Mouse (Mus musculus) forebrain, embryonic 15.5 days (tissue): ENCODE results near the gene Rab17. TPM values are rescaled to one million over a fixed set of nuclear protein-coding genes. Genes with fewer than 3 reads are reported as not detected.

Experiments
- ATAC-seq: fragments of 200-750 bp; cut with Nextera tagmentation; replicated peaks from 2 replicates; pipeline ENCODE4 v1.8.0; 2017; ENCODE audit warnings: mild to moderate bottlenecking, moderate TSS enrichment, moderate library complexity
- H3K27ac ChIP-seq: fragments of 300-500 bp; sonication (generic); replicated peaks from 2 replicates; pipeline ENCODE4 v1.5.1; 2015; ENCODE audit warnings: mild to moderate bottlenecking, inconsistent platforms
- H3K27me3 ChIP-seq: fragments of 300-500 bp; sonication (generic); 2 replicates; pipeline ENCODE4 v1.6.1; 2015; ENCODE audit warnings: inconsistent platforms
- H3K36me3 ChIP-seq: fragments of 300-500 bp; sonication (generic); 2 replicates; pipeline ENCODE4 v1.6.1; 2015; ENCODE audit warnings: mild to moderate bottlenecking, inconsistent platforms
- H3K4me1 ChIP-seq: fragments of 300-500 bp; sonication (generic); 2 replicates; pipeline ENCODE4 v1.6.1; 2015; ENCODE audit warnings: inconsistent platforms
- H3K4me2 ChIP-seq: fragments of 300-500 bp; sonication (generic); replicated peaks from 2 replicates; pipeline ENCODE4 v1.6.1; 2015; ENCODE audit warnings: mild to moderate bottlenecking, inconsistent platforms
- H3K4me3 ChIP-seq: fragments of 300-500 bp; sonication (generic); 2 replicates; pipeline ENCODE4 v1.5.1; 2015; ENCODE audit warnings: mild to moderate bottlenecking, inconsistent platforms
- H3K9ac ChIP-seq: fragments of 300-500 bp; sonication (generic); replicated peaks from 2 replicates; pipeline ENCODE4 v1.6.1; 2015; ENCODE audit warnings: mild to moderate bottlenecking, inconsistent platforms
- H3K9me3 ChIP-seq: fragments of 300-500 bp; sonication (generic); 2 replicates; pipeline ENCODE4 v1.6.1; 2016; ENCODE audit warnings: inconsistent platforms
- WGBS: fragments of 180-500 bp; shearing (Covaris S2); methylation state at CpG from one replicate; pipeline ENCODE4 v1.1.7; 2015; ENCODE audit warnings: mixed read lengths; 5-methylcytosine and 5-hydroxymethylcytosine counted together
- polyA plus RNA-seq: library from polyadenylated mRNA; unstranded; fragments of >200 nt; fragmentation: Nextera tagmentation; extraction: Ambion mirVana; gene quantifications from 2 replicates; pipeline ENCODE4 v1.2.1, GENCODE M21; 2015

Rab17 gene
- polyA plus RNA-seq, 1 experiment from 2014 or later: 0.18 TPM

DNA sequence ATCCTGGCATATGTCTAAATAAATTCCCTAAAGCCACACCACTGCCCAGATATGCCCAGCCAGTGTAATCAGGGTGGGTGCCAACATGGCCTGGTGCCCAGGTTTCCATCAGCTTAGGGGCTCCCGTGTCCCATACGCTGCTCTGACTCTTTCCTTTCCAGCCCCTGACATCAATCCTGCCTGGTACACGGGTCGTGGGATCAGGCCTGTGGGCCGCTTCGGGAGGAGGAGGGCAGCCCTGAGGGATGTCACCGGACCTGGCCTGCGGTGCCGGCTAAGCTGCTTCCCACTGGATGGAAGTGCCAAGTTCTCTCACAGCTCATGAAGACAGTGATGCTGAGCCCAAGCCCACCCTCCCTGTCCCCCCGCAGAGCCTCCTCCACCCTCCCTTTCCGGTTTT lies 15.8 kb downstream of the Rab17 start:
- WGBS: 61% methylated on average over 11 of the region's 11 CpGs
- no peak overlapping the region for H3K9ac ChIP-seq
- no peak overlapping the region for H3K4me3 ChIP-seq
- H3K27ac ChIP-seq: no peak overlapping the region
- no peaks in the 10 kb centered on the region for H3K9me3 ChIP-seq
- H3K4me1 ChIP-seq: peaks cover 6% of the 10 kb centered on the region; the same call in 1 of the 2 replicates
- H3K27me3 ChIP-seq: no peaks in the 10 kb centered on the region
- ATAC-seq: 0 out of 2 replicates have a peak, but pooled peaks have one; percentile 11
- no peak overlapping the region for H3K4me2 ChIP-seq
- no peaks in the 10 kb centered on the region for H3K36me3 ChIP-seq

DNA sequence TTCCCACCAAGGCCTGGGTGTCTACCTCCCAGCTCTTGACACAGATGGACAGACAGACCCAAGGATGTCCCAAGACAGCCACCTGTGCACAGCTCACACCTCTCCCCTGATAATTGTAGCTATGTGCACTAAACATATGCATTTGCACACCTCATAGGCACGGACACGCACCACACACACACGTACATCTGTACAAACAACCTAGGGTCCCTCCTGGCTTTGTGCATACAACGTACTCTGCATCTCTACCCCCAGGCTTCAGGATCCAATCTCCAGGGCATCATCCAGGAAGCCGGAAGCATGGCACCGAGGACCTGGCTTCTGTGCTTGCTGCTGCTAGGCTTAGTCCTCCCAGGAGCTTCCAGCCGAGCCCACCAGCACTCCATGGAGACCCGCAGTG lies 16.7 kb downstream of the Rab17 start, which contains the start of gene Prlh:
Gene Prlh (plus strand): TSS at position 301 of the 400 bp plus-strand sequence.
- Histone ChIP-seq H3K4me2 (no peak within 1 kb of the TSS), H3K4me3 (no peak within 1 kb of the TSS), H3K4me1 (peaks cover 6% of the 10 kb centered on the region; the same call in 1 of the 2 replicates), H3K36me3 (no peaks in the 10 kb centered on the region), H3K27me3 (no peaks in the 10 kb centered on the region), H3K27ac (no peak within 1 kb of the TSS), H3K9ac (no peak within 1 kb of the TSS), H3K9me3 (no peaks in the 10 kb centered on the region)
- ATAC-seq: no peak
- WGBS: 92% methylated on average over 8 of the region's 8 CpGs

DNA sequence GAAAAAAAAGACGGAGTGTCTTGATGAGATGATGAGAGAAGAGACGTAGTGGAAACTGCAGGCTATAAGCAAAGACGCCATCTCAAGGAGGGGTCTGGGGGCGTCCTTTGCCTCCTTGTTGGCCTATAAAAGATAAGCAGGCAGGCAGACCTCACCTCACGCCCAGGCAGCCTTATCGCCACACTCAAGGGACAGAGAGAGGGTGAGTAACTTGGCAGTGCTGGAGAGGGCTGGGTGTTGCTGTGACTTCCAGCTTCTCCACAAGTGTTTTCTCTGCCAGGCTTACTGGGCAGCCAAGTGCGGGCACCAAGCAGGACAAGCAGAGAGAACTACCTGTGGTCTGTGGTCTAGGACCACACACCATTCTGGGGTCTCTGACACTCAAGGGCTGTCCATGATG lies 17.8 kb downstream of the Rab17 start:
- Histone ChIP-seq H3K4me1 (peaks cover 6% of the 10 kb centered on the region; the same call in 1 of the 2 replicates), H3K27me3 (no peaks in the 10 kb centered on the region), H3K9ac (no peak overlapping the region), H3K4me3 (no peak overlapping the region), H3K27ac (no peak overlapping the region), H3K4me2 (no peak overlapping the region), H3K9me3 (no peaks in the 10 kb centered on the region), H3K36me3 (no peaks in the 10 kb centered on the region)
- ATAC-seq: no peak
- WGBS: 87% methylated on average over 7 of the region's 7 CpGs

DNA sequence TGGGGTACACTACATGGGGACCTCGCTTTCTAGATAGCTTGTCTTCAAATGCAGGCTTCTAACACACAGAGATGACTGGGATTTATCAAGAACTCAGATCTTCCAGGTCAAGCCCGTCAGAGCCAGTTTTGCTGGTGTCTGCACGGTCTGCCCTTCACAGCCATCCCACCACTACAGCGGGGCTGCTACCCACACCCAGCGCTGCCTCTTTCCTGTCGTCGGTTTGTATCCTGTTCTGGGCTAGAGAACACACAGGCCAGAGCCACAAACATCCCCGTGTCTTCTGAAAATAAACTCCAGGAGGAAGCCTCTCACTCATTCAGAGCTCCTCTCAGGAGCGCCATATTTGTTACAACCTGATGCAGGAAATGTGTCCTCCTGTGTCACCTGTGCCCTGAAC lies 20.2 kb downstream of the Rab17 start:
- Histone ChIP-seq H3K4me1 (peaks cover 6% of the 10 kb centered on the region; the same call in 1 of the 2 replicates), H3K9ac (no peak overlapping the region), H3K27me3 (no peaks in the 10 kb centered on the region), H3K4me3 (no peak overlapping the region), H3K27ac (no peak overlapping the region), H3K9me3 (no peaks in the 10 kb centered on the region), H3K36me3 (no peaks in the 10 kb centered on the region), H3K4me2 (no peak overlapping the region)
- WGBS: 85% methylated on average over 9 of the region's 9 CpGs
- ATAC-seq: no peak

DNA sequence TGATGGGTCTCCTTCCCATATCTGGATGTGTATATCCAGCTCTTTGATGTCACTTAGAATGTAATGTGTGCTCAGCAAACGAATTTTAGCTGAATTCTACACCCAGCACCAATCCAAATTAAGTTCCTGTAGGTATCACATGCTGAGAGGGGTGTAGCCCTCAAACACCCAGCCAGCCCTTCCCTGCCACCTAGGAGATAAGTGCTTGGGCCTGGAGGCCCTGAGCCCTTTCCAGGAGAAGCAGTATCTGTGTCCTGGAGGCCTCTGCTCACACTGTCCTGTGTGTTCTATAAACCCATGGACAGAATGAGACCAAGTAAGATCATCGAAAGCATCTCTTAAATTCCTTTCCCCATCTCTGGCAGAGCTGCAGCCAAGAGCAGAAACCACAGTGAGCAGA lies 22.2 kb downstream of the Rab17 start:
- ATAC-seq: no peak
- no peak overlapping the region for H3K4me3 ChIP-seq
- no peak overlapping the region for H3K4me2 ChIP-seq
- H3K36me3 ChIP-seq: no peaks in the 10 kb centered on the region
- WGBS: 70% methylated on average over 2 of the region's 2 CpGs
- H3K9me3 ChIP-seq: no peaks in the 10 kb centered on the region
- no peaks in the 10 kb centered on the region for H3K27me3 ChIP-seq
- H3K9ac ChIP-seq: no peak overlapping the region
- no peak overlapping the region for H3K27ac ChIP-seq
- no peaks in the 10 kb centered on the region for H3K4me1 ChIP-seq

DNA sequence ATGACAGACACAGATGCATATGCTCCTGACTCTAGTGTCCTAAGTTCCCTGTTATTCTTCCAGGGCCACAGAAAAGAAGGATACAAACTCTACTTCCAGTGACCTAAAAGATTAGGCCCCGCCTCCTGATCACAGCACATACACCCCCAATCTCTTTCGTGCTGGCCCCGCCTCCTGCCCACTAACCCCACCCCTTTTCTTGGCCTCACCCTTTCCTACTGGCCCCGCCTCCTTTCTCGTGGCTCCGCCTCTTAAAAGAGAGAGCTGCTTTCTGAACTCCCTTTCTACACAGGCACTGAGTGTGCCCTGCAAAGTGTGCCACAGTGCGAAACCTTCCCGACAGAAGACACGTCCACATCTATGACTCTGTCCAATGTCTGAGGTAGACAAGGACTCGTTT lies 24.3 kb downstream of the Rab17 start:
- no peak overlapping the region for H3K4me2 ChIP-seq
- no peak overlapping the region for H3K27ac ChIP-seq
- no peak for ATAC-seq
- no peaks in the 10 kb centered on the region for H3K36me3 ChIP-seq
- H3K9ac ChIP-seq: no peak overlapping the region
- no peak overlapping the region for H3K4me3 ChIP-seq
- H3K4me1 ChIP-seq: no peaks in the 10 kb centered on the region
- H3K27me3 ChIP-seq: no peaks in the 10 kb centered on the region
- no peaks in the 10 kb centered on the region for H3K9me3 ChIP-seq
- WGBS: 52% methylated on average over 10 of the region's 10 CpGs

DNA sequence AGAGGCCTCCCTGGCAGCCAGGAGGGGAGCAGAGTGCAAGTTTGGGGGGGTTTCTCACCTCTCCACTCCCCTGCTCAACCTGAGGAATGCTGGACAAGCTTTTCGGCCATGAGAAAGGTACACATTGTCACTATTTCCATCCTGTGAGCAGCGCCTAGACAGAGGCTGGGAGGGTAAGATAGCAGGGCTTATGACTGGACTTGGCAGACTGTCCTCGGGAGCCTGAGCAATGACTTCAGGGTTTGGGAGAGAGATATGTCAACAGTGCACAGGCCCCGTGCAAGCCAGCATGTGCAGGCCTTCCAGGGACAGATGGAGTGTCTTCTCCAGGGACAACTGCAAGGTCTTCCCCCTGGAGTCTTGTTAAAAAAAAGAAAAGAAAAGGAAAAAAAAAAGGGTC lies 29.5 kb downstream of the Rab17 start:
- Histone ChIP-seq H3K27me3 (no peaks in the 10 kb centered on the region), H3K9me3 (no peaks in the 10 kb centered on the region), H3K9ac (no peak overlapping the region), H3K4me3 (no peak overlapping the region), H3K27ac (no peak overlapping the region), H3K4me1 (no peaks in the 10 kb centered on the region), H3K4me2 (no peak overlapping the region), H3K36me3 (no peaks in the 10 kb centered on the region)
- 94% methylated on average over 4 of the region's 4 CpGs for WGBS
- no peak for ATAC-seq

DNA sequence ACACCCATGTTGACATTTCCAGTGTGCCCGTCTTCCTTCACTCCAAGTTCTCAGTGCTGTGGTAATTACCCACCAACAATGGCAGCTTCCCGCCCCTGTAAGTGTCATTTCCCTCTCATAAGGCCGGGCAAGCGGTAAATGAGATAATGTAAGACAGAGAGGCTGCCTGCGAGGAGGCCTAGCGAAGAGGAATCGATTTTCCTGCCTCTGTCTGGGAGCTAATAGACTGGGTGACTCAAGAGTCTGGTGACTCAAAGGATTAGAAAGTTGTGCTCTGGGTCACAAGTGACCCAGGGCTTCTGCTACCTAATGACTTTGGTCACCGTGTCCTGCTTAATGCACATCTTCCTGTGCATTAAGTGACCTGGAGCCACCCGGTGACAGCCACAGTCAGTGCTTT lies 32.5 kb downstream of the Rab17 start:
- H3K27ac ChIP-seq: no peak overlapping the region
- no peak overlapping the region for H3K4me2 ChIP-seq
- no peaks in the 10 kb centered on the region for H3K4me1 ChIP-seq
- no peaks in the 10 kb centered on the region for H3K36me3 ChIP-seq
- H3K9me3 ChIP-seq: no peaks in the 10 kb centered on the region
- no peak overlapping the region for H3K4me3 ChIP-seq
- H3K27me3 ChIP-seq: no peaks in the 10 kb centered on the region
- 51% methylated on average over 9 of the region's 9 CpGs for WGBS
- ATAC-seq: no peak
- H3K9ac ChIP-seq: no peak overlapping the region

DNA sequence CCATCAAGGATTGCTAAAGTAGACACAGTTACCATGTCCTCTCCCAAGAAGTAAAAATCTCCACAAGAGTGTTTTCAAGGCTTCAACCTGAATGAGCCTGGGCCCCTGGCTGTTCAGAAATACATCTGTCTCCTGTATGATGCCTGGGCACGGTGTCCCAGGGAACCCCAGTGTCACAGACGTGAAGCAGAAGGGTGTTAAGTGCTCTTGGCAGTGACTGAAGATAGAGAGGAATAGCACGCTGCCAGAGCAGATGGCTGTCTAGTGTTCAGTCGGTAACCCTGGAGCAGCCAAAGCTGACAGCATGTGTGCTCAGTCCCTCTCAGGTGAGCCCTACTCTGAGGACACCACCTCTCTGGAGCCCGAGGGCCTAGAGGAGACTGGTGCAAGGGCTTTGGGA lies 36.5 kb downstream of the Rab17 start:
- Histone ChIP-seq H3K4me2 (no peak overlapping the region), H3K36me3 (no peaks in the 10 kb centered on the region), H3K9ac (no peak overlapping the region), H3K27me3 (peaks cover 2% of the 10 kb centered on the region; the same call in 1 of the 2 replicates), H3K27ac (no peak overlapping the region), H3K4me3 (no peak overlapping the region), H3K9me3 (no peaks in the 10 kb centered on the region), H3K4me1 (peaks cover 6% of the 10 kb centered on the region)
- ATAC-seq: no peak
- WGBS: 67% methylated on average over 5 of the region's 5 CpGs

DNA sequence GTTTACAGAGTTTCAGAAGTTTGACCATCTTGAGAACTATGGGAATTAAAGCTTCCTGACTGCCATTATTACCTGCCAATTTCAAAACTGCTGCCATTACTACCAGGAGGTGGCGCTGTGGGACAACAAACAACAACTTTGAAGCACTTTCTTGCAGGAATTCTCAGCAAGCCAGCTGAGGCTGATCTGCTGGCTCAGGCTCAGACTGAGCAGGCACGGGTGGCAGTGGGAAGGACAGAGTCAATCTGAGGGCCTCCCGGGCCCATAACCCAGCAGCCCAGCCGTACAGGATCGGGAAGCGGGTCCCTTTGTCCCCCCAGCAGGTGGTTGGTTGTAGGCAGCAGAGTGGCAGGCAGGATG lies 40.9 kb downstream of the Rab17 start:
- no peak overlapping the region for H3K4me3 ChIP-seq
- H3K9me3 ChIP-seq: no peaks in the 10 kb centered on the region
- 2% methylated on average over 6 of the region's 6 CpGs for WGBS
- peak overlapping the region; percentile 41 for H3K4me2 ChIP-seq
- H3K4me1 ChIP-seq: peaks cover 11% of the 10 kb centered on the region
- H3K36me3 ChIP-seq: no peaks in the 10 kb centered on the region
- peak; percentile 64 for ATAC-seq
- H3K27ac ChIP-seq: no peak overlapping the region
- peaks cover 8% of the 10 kb centered on the region; the same call in 1 of the 2 replicates for H3K27me3 ChIP-seq
- H3K9ac ChIP-seq: no peak overlapping the region

DNA sequence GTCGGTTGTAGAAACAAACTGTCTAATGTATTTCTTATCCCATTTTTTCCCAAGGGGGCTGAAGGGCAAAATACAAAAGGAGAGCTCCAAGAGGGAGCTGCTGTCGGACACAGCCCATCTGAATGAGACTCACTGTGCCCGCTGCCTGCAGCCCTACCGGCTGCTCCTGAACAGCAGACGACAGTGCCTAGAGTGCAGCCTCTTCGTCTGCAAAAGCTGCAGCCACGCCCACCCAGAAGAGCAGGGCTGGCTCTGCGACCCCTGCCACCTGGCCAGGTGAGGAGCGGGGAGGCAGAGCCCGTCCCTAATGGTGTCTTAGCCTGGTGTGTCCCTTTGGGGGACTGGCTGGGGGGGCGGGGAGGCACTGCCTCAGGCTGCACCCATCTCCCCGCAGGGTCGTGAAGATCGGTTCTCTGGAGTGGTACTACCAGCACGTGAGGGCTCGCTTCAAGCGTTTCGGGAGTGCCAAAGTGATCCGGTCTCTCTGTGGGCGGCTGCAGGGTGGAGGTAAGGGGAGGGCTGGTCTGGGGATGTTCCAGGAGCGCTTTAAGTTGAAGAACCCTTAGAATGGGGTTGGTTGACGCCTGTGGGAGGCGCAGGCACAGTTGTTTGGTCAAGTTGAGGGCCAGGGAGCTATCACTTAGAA lies 41.4 kb downstream of the Rab17 start:
- peak; percentile 26; the same call in 1 of the 2 replicates for ATAC-seq
- H3K9ac ChIP-seq: 0 out of 2 replicates have a peak overlapping the region, but pooled peaks have one; percentile 20
- peaks cover 11% of the 10 kb centered on the region for H3K4me1 ChIP-seq
- no peak overlapping the region for H3K27ac ChIP-seq
- peak overlapping the region; percentile 19 for H3K4me3 ChIP-seq
- under 1% methylated on average over 23 of the region's 23 CpGs for WGBS
- H3K27me3 ChIP-seq: peaks cover 8% of the 10 kb centered on the region; the same call in 1 of the 2 replicates
- H3K36me3 ChIP-seq: no peaks in the 10 kb centered on the region
- no peaks in the 10 kb centered on the region for H3K9me3 ChIP-seq
- H3K4me2 ChIP-seq: peak overlapping the region; percentile 41

DNA sequence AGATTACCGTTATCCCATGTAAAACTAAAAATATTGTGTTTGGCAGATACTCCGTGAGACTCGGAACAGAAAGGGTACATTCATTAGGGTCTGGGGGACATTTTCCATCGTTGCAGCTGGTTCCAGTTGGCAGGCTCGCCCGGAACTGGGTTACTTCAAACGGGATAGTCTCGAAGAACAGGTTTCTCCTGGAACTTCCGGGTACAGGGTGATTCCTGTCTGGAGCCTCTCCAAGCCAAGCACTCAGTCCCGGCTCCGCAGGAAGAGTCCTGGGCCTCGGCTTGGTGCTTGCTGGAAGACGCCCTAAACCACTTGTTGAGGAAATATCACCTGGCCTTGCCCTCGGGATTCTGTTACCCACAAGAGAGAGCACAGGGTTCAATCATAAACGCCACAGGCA lies 42.2 kb downstream of the Rab17 start:
- 53% methylated on average over 15 of the region's 15 CpGs for WGBS
- ATAC-seq: no peak
- no peak overlapping the region for H3K9ac ChIP-seq
- H3K9me3 ChIP-seq: no peaks in the 10 kb centered on the region
- no peak overlapping the region for H3K4me2 ChIP-seq
- no peaks in the 10 kb centered on the region for H3K36me3 ChIP-seq
- H3K27ac ChIP-seq: no peak overlapping the region
- peaks cover 11% of the 10 kb centered on the region for H3K4me1 ChIP-seq
- H3K27me3 ChIP-seq: peaks cover 8% of the 10 kb centered on the region; the same call in 1 of the 2 replicates
- H3K4me3 ChIP-seq: no peak overlapping the region

DNA sequence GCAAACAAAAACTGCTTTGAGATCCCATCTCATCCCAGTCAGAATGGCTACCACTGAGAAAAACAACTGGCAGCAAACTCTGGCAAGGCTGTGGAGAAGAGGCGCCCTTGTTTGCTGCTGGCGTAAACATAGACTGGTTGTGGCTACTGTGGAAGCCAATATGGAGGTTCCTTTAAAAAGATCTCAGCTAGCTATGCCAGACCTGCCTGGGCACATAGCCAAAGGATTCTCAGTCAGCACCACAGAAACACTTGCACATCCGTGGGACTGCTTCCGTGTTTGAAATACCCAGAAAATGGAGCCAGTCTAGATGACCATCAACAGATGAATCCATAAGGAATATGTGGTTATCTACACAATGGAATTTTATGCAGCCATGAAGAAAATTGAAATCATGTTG lies 43.4 kb downstream of the Rab17 start:
- Histone ChIP-seq H3K27ac (no peak overlapping the region), H3K27me3 (peaks cover 8% of the 10 kb centered on the region; the same call in 1 of the 2 replicates), H3K9me3 (no peaks in the 10 kb centered on the region), H3K4me2 (no peak overlapping the region), H3K9ac (no peak overlapping the region), H3K4me3 (no peak overlapping the region), H3K36me3 (no peaks in the 10 kb centered on the region), H3K4me1 (peaks cover 11% of the 10 kb centered on the region)
- 75% methylated on average over 4 of the region's 4 CpGs for WGBS
- no peak for ATAC-seq
